Mouse (Mus musculus) liver, embryonic 16.5 days (tissue): ENCODE results near the gene Slc38a4. TPM values are rescaled to one million over a fixed set of nuclear protein-coding genes. Genes with fewer than 3 reads are reported as not detected.

Experiments used
- ATAC-seq: fragments of 200-750 bp; cut with Nextera tagmentation; 2 replicates; pipeline ENCODE4 v1.8.0; 2017; ENCODE audit warnings: low read depth, mild to moderate bottlenecking, moderate number of reproducible peaks, moderate library complexity
- H3K27ac ChIP-seq: fragments of 300-500 bp; sonication (generic); 2 replicates; pipeline ENCODE4 v1.5.1; 2014; ENCODE audit warnings: mild to moderate bottlenecking, low read length
- H3K27me3 ChIP-seq: fragments of 300-500 bp; sonication (generic); 2 replicates; pipeline ENCODE4 v1.6.1; 2014; ENCODE audit warnings: low read depth, low read length, mixed read lengths; ENCODE audit not compliant: control insufficient read depth, insufficient read depth
- H3K36me3 ChIP-seq: fragments of 300-500 bp; sonication (generic); 2 replicates; pipeline ENCODE4 v1.6.1; 2014; ENCODE audit warnings: mild to moderate bottlenecking; ENCODE audit not compliant: control insufficient read depth, insufficient read depth
- H3K4me1 ChIP-seq: fragments of 300-500 bp; sonication (generic); 2 replicates; pipeline ENCODE4 v1.6.1; 2014; ENCODE audit warnings: low read depth, low read length, mixed read lengths; ENCODE audit not compliant: control insufficient read depth
- H3K4me2 ChIP-seq: fragments of 300-500 bp; sonication (generic); 2 replicates; pipeline ENCODE4 v1.6.1; 2014; ENCODE audit warnings: low read depth, low read length, mixed read lengths
- H3K4me3 ChIP-seq: fragments of 300-500 bp; sonication (generic); 2 replicates; pipeline ENCODE4 v1.5.1; 2014; ENCODE audit warnings: low read depth, mild to moderate bottlenecking, low read length
- H3K9ac ChIP-seq: fragments of 300-500 bp; sonication (generic); 2 replicates; pipeline ENCODE4 v1.6.1; 2014; ENCODE audit warnings: low read depth, low read length
- H3K9me3 ChIP-seq: fragments of 300-500 bp; sonication (generic); replicated peaks from 2 replicates; pipeline ENCODE4 v1.6.1; 2016; ENCODE audit warnings: low read length; ENCODE audit not compliant: control insufficient read depth
- WGBS: fragments of 180-500 bp; shearing (Covaris S2); extraction: QIAGEN DNeasy Blood & Tissue Kit; methylation state at CpG from one replicate; pipeline ENCODE4 v1.1.7; 2014; ENCODE audit not compliant: insufficient replicate concordance; 5-methylcytosine and 5-hydroxymethylcytosine counted together
- polyA plus RNA-seq: library from polyadenylated mRNA; unstranded; fragments of >200 nt; fragmentation: Nextera tagmentation; extraction: Ambion mirVana; gene quantifications from 2 replicates; pipeline ENCODE4 v1.2.1, GENCODE M21; 2015

Slc38a4 gene
- polyA plus RNA-seq, 1 experiment from 2014 or later = 83.8 TPM

- Histone ChIP-seq H3K27me3 (no peaks in the 10 kb centered on the region), H3K27ac (no peak overlapping the region), H3K9ac (no peak overlapping the region), H3K36me3 (no peaks in the 10 kb centered on the region), H3K9me3 (no peaks in the 10 kb centered on the region), H3K4me2 (no peak overlapping the region), H3K4me3 (no peak overlapping the region), H3K4me1 (no peaks in the 10 kb centered on the region)
- WGBS = 39% methylated on average over 2 of the region's 2 CpGs
- ATAC-seq = no peak
These were observed 96.5 kb downstream of the Slc38a4 start for GRCm38 (mm10) chr15:96959247-96959646.

- Histone ChIP-seq H3K27me3 (no peaks in the 10 kb centered on the region), H3K36me3 (no peaks in the 10 kb centered on the region), H3K4me3 (no peak overlapping the region), H3K4me1 (no peaks in the 10 kb centered on the region; the same call in 1 of the 2 replicates), H3K4me2 (no peak overlapping the region), H3K9me3 (no peaks in the 10 kb centered on the region), H3K9ac (no peak overlapping the region), H3K27ac (no peak overlapping the region)
- ATAC-seq = no peak
- 52% methylated on average over 3 of the region's 3 CpGs for whole genome bisulfite sequencing
These were observed 99.1 kb downstream of the Slc38a4 start for GRCm38 (mm10) chr15:96956699-96957098.

- 51% methylated on average over 6 of the region's 6 CpGs for WGBS
- no peaks in the 10 kb centered on the region; the same call in 1 of the 2 replicates for H3K4me1 ChIP-seq
- no peak overlapping the region for H3K27ac ChIP-seq
- no peak overlapping the region for H3K4me2 ChIP-seq
- H3K9ac ChIP-seq = no peak overlapping the region
- no peaks in the 10 kb centered on the region for H3K27me3 ChIP-seq
- no peak overlapping the region for H3K4me3 ChIP-seq
- H3K36me3 ChIP-seq = no peaks in the 10 kb centered on the region
- H3K9me3 ChIP-seq = no peaks in the 10 kb centered on the region
- no peak for ATAC-seq
These were observed 101.4 kb downstream of the Slc38a4 start for GRCm38 (mm10) chr15:96954389-96954788.

GRCm38 (mm10) chr15:96953938-96954238 lies 101.9 kb downstream of the Slc38a4 start:
- ATAC-seq = no peak
- no peak overlapping the region for H3K9ac ChIP-seq
- H3K4me3 ChIP-seq = peak overlapping the region; percentile 29
- no peak overlapping the region for H3K27ac ChIP-seq
- no peaks in the 10 kb centered on the region; the same call in 1 of the 2 replicates for H3K4me1 ChIP-seq
- peak overlapping the region; percentile 53 for H3K4me2 ChIP-seq
- 45% methylated on average over 16 of the region's 16 CpGs for WGBS
- no peaks in the 10 kb centered on the region for H3K27me3 ChIP-seq
- no peaks in the 10 kb centered on the region for H3K36me3 ChIP-seq
- no peaks in the 10 kb centered on the region for H3K9me3 ChIP-seq

- ATAC-seq = no peak
- Histone ChIP-seq H3K4me3 (peak overlapping the region; percentile 29), H3K36me3 (no peaks in the 10 kb centered on the region), H3K9me3 (no peaks in the 10 kb centered on the region), H3K4me1 (no peaks in the 10 kb centered on the region; the same call in 1 of the 2 replicates), H3K9ac (no peak overlapping the region), H3K27ac (no peak overlapping the region), H3K4me2 (peak overlapping the region; percentile 53), H3K27me3 (no peaks in the 10 kb centered on the region)
- WGBS = 24% methylated on average over 23 of the region's 23 CpGs
These were observed 102.4 kb downstream of the Slc38a4 start for GRCm38 (mm10) chr15:96953112-96953937.

- Histone ChIP-seq H3K9ac (no peak overlapping the region), H3K36me3 (no peaks in the 10 kb centered on the region), H3K27ac (no peak overlapping the region), H3K4me1 (no peaks in the 10 kb centered on the region; the same call in 1 of the 2 replicates), H3K4me3 (no peak overlapping the region), H3K27me3 (no peaks in the 10 kb centered on the region), H3K9me3 (no peaks in the 10 kb centered on the region), H3K4me2 (no peak overlapping the region)
- ATAC-seq = no peak
- 55% methylated on average over 8 of the region's 8 CpGs for WGBS
These were observed 103.3 kb downstream of the Slc38a4 start for GRCm38 (mm10) chr15:96952488-96952887.

- no peaks in the 10 kb centered on the region; the same call in 1 of the 2 replicates for H3K4me1 ChIP-seq
- no peak overlapping the region for H3K4me3 ChIP-seq
- no peak overlapping the region for H3K27ac ChIP-seq
- ATAC-seq = no peak
- no peaks in the 10 kb centered on the region for H3K27me3 ChIP-seq
- no peaks in the 10 kb centered on the region for H3K36me3 ChIP-seq
- H3K9me3 ChIP-seq = no peaks in the 10 kb centered on the region
- no peak overlapping the region for H3K4me2 ChIP-seq
- no peak overlapping the region for H3K9ac ChIP-seq
- WGBS = 55% methylated on average over 5 of the region's 5 CpGs
These were observed 104.0 kb downstream of the Slc38a4 start for GRCm38 (mm10) chr15:96951783-96952182.

GRCm38 (mm10) chr15:96948471-96948870 lies 107.3 kb downstream of the Slc38a4 start:
- H3K4me3 ChIP-seq = no peak overlapping the region
- peak; percentile 64 for ATAC-seq
- H3K4me1 ChIP-seq = no peaks in the 10 kb centered on the region
- no peaks in the 10 kb centered on the region for H3K36me3 ChIP-seq
- 56% methylated on average over 6 of the region's 6 CpGs for WGBS
- H3K4me2 ChIP-seq = no peak overlapping the region
- H3K27ac ChIP-seq = no peak overlapping the region
- H3K9me3 ChIP-seq = no peaks in the 10 kb centered on the region
- H3K27me3 ChIP-seq = no peaks in the 10 kb centered on the region
- H3K9ac ChIP-seq = no peak overlapping the region
